Mouse (Mus musculus) telencephalon, adult 2 months (tissue): ENCODE data around the gene St6gal1.

Source experiments
- DNase-seq: peaks from one replicate; pipeline ENCODE4 v3.0.0-alpha.2; 2011; ENCODE audit warnings: low read depth, low spot score

The St6gal1 gene

GRCm38 (mm10) chr16:23333875-23334551 is 109.5 kb downstream of the St6gal1 start:
- DNase-seq: no peak

- DNase-seq: no peak
Measured at GRCm38 (mm10) chr16:23337317-23337716, 112.8 kb downstream of the St6gal1 start.

- no peak for DNase-seq
Measured at GRCm38 (mm10) chr16:23341254-23341653, 116.7 kb downstream of the St6gal1 start.

- DNase-seq: no peak
Measured at GRCm38 (mm10) chr16:23350802-23351201, 126.3 kb downstream of the St6gal1 start.

- DNase-seq: no peak
Measured at GRCm38 (mm10) chr16:23361031-23361430, 136.5 kb downstream of the St6gal1 start.

- DNase-seq: no peak
Measured at GRCm38 (mm10) chr16:23361434-23361970, 137.0 kb downstream of the St6gal1 start.

- no peak for DNase-seq
Measured at GRCm38 (mm10) chr16:23364328-23364990, 139.9 kb downstream of the St6gal1 start.

GRCm38 (mm10) chr16:23369124-23369523 is 144.6 kb downstream of the St6gal1 start:
- no peak for DNase-seq

GRCm38 (mm10) chr16:23370724-23371123 is 146.2 kb downstream of the St6gal1 start:
- no peak for DNase-seq

GRCm38 (mm10) chr16:23372340-23372739 is 147.8 kb downstream of the St6gal1 start:
- DNase-seq: no peak

- DNase-seq: no peak
Measured at GRCm38 (mm10) chr16:23374068-23374467, 149.5 kb downstream of the St6gal1 start.

GRCm38 (mm10) chr16:23374938-23375337 is 150.4 kb downstream of the St6gal1 start:
- DNase-seq: peak; percentile 64

GRCm38 (mm10) chr16:23376189-23376588 is 151.6 kb downstream of the St6gal1 start:
- no peak for DNase-seq

GRCm38 (mm10) chr16:23379536-23380230 is 155.1 kb downstream of the St6gal1 start:
- DNase-seq: no peak

- DNase-seq: no peak
Measured at GRCm38 (mm10) chr16:23384304-23384703, 159.8 kb downstream of the St6gal1 start.

- DNase-seq: no peak
Measured at GRCm38 (mm10) chr16:23397931-23398330, 173.4 kb downstream of the St6gal1 start.

GRCm38 (mm10) chr16:23401463-23401862 is 176.9 kb downstream of the St6gal1 start:
- DNase-seq: no peak

GRCm38 (mm10) chr16:23401959-23402358 is 177.4 kb downstream of the St6gal1 start:
- DNase-seq: no peak

GRCm38 (mm10) chr16:23403008-23403755 is 178.6 kb downstream of the St6gal1 start:
- DNase-seq: peak; percentile 39
